Mouse (Mus musculus) v-Abl transformed pro-B cells (cell line): ENCODE data around the gene Sh3bp1.

Experiments
- in situ Hi-C, 2 experiments: fragments of 400-800 bp; cut with MboI; formaldehyde crosslinking; loops; one replicate each; pipeline ENCODE4 v1.15.1; 2025; ENCODE audit not compliant: unreplicated experiment in 2 of 2

The Sh3bp1 gene

DNA sequence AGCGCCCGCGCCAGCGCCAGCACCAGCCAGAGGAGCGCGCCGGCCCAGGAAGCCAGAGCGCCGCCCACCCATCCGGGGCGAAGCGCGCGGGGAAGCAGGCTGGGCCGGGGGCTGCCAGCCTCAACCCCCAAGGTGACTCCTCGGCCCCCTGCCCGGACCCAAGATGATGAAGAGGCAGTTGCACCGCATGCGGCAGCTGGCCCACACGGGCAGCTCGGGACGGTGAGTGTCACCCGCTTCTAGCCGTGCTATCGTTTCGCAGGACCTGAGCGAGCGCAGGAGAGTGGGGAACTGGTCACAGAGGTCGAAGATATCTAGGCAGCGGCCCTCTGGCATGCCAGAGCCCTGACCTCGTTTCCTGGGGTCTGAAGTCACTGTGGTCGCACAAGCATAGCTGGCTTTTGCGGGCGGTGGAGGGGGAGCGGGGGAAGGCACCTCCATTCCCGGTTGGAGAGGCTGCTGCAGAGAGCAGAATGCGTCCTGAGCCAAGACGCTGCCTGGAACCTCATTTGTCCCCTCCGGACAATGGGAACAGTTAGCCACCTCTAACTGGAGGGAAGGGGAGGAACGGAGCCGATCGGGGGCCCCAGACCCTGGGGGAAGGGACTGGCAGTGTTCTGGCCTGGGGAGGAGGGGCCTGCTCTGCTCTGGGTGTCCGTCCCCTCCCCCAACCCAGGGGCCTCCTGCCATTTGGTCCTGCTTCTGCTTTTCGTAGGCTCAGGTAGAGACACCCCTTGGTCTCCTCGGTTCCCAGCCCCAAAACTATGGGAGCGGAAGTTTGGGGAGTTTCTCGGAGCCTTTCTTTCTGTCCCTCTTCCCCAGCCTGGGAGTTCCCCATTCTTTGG, at the start of gene Sh3bp1:
Gene Sh3bp1 (plus strand): TSS at position 29 of the 845 bp plus-strand sequence.
- in situ Hi-C loops, result loop anchor here (5.0 to 25.0 kb wide), 3 partner anchors 42 to 787 kb away; partner anchors contain the start of genes Gtpbp1 (in 2 of the 2), Josd1 (in 2 of the 2), Maff (in 1 of the 2) and Pla2g6 (in 1 of the 2)

DNA sequence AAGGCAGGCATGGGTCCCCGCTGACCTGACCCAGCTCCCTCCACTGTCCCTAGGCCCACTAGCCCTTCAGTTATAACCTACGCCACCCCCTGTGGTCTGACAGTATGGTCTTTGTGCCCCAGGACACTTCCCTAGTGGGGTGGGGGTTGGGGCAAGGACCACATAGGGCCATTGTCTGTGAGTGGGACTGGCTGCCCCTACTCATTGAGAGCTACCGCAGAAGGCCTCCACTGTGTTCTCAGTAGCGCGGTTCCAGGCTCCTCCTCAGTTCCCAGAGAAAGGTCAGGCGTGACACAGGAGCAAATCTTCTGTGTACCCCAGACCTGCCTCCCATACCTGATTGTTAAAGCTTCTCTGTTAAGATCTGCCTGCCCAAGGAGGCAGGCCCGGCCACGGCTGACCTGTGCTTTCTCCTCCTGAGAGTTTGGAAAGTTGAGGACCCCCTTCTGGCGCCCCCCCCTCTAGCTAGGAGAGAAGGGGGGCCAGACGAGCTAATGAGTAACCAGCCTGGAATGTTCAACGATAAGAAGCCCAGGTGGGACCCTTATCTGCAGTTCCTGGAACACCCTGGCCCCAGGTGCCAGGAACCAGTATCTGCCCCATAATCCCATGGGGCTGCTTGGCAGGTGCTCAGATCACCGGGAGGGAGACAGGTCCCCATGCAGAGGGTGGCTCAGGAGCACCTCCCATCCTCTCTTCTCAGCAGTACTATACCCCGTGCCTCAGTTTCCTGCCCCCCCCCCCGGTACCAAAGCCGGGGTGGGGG, 49.3 kb upstream of the Sh3bp1 start:
- in situ Hi-C loops, result no loop called here

DNA sequence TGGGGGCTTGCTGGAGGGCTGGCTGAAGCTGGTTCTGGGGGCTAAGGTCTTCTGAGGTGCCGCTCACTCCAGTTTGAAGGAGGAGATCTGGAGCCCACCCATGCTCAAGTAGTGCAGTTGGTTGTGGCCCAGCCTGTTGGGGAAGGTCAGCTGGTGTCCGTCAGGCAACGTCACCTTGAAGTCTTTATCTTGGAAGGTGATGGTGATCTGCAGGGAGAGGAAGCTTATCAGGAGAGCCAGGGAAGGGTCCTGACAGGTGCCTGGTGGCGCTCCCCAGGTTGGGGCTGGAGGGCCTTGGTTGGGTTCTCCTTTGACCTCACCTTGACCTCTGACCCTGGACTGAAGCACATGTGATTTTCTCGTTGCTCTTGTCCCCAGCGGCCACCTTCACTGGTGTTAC, 48.6 kb upstream of the Sh3bp1 start:
- in situ Hi-C loops, result no loop called here

DNA sequence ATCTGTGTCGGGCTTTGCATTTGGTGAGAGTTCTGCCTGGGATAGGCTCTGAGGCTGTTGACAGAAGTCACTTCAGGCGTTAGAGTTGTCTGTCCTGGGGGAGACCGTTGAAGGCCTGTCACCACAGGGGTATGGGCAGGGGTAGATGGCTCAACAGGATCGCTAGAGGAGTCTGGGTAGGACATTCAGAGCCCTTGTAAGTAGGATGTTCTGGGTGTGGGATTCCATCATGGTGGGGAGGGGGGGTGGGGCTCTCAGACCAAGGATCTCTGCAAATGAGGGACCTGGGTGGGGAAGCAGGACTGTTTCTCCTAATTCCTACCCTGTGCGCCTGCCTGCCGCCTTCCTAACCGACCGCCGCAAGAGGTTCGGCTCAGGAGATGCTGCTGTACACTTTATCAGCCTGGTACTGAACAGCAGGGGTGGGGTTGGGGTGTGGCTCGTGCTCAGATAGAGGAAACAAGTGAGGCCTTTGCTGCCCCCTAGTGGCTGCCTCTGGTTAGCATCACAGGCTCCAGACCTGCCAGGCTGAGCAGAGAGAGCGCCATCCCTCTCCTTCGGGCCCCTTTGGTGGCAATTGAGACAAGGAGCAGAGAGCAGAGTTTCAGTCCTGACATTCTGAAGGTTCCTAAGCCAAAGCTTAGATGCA, 47.9 kb upstream of the Sh3bp1 start:
- in situ Hi-C loops, result no loop called here

DNA sequence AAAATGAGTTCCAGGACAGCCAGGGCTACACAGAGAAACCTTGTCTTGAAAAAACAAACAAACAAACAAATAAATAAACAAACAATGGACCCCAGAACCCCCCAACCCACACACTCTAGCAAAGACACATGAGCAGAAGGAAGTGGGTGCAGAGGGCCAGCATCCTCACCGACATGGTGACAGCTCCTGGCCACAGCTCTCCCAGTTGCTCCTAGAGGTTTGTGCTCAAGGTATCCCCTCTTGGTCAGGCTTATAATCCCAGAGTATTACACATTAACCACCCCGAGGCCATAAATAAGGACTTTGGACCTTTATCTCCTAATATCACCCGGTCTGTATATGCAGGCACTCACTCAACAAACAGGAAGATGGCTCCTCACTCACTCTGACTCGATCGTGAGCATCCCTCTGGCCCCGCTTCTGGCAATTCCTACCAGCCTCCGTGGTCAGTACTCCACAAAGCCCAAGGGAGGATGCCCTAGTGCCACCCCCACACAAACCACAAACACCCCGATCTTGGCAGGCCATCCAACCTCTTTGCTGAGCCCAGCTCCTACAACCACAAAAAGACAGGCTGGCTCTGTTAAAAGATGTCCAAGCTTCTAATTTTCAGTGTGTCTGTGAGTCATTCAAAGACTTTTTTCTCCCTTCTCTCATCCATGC, 44.1 kb upstream of the Sh3bp1 start, which contains the start of gene Lgals2:
Gene Lgals2 (minus strand): TSS at position 227 of the 663 bp plus-strand sequence.
- in situ Hi-C loops, result no loop called here

DNA sequence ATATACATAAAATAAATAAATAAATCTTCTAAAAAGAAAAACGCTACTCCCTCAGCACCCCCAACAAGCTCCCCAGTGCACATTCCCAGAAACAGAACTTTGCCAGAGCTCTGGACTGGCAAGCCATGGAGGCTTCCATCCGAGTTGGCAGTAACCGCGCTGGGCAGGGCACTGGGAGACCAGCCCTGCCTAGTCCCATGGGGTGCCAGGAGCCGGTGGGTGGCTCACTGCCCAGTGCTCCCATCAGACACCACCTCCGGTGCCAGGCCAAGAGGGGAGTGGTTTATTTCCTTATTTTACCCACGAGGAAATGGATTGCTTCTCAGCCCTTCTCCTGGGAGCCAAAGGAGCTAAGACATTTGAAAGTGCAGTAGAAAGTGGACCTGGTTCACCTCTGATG, 42.6 kb upstream of the Sh3bp1 start:
- in situ Hi-C loops, result no loop called here

DNA sequence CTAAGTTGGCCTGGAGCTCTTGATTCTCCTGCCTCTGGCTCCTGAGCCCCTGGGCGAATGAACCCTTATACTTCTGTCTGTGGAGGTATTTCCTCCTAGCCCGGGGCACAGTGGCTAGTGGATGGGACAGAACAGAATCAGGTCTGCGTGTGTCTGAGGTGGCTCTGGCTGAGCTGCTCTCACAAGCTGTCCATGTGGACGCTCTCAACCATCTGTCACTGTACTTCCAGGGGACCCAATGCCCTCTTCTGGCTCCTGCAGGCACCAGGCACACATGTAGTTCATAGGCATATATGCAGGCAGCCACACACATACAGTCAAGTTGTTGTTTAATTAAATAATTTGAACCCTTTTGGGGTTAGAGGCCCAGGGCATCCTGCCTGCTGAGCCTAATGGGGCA, 40.3 kb upstream of the Sh3bp1 start:
- in situ Hi-C loops, result no loop called here

DNA sequence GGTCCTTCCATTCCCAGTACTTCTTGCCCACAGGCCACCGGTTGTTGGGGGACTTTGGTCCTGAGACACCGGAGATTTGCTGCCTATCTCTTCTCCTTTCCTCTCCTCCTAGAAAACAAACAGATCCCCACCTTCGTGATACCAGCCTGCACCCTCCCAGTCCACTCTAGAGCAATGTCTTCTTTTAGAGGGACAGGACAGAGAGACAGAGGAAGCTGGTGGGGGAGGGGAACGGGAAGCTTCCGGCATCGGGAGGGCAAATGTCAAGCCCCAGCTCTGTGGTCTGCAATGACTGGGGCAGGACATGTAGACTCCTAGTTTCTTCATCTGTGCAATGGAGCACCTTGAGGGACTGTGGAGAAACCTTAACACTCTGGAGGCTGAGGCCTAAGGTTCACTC, 39.9 kb upstream of the Sh3bp1 start:
- in situ Hi-C loops, result no loop called here

DNA sequence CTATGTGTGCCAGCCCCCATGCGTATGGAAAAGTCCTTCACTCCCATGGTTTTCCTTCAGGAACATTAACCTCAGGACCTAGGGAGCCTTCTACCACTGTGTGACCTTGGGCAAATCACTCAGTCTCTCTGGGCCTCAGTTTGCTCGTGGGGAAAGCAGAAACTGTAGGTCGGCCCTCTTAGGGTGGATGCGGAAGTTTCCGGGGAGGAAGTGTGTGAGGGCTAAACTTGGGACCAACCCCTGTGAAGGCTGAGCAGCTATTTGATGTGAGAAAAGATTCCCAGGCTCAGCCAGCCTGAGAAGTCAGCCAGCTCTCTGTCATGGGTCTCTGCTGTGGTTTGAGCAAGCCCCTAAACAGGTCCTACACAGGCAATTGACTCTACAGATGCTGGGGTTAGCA, 37.3 kb upstream of the Sh3bp1 start:
- in situ Hi-C loops, result no loop called here

DNA sequence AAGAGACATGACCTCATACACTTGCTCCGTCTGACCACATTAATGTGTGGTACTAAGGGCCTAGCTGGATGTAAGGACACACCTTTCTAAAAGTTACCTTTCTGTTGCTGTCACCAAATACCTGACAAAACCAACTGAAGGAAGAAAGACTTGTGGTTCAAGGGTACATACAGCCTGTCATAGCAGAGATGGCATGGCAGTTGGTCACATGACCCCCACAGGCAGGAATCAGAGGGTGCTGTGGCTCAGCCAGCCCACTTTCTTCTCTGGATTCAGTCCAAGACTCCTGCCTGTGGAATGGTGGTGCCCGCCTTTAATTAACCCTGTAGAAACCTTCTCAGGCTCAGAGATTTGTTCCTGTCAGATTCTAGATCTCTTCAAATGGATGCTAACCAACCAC, 36.4 kb upstream of the Sh3bp1 start:
- in situ Hi-C loops, result no loop called here

DNA sequence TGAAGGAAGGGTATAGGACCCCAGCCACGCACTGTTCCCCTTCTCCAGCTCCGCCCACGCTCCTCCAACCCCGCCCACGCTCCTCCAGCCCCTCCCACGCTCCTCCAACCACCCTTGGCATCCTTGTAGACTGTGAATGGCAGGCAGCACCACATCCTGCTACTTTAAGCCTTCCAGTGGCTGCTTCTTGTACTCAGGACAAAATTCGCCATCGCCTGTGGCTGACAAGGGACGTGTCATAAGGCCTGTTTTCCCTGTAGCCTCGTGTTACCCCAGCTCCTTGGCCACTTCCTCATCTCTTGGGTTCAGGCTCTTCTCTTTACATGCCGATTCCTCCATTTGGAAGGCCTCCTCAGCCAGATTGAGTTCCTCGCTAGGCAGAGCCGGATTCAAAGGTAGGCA, 35.7 kb upstream of the Sh3bp1 start:
- in situ Hi-C loops, result no loop called here

DNA sequence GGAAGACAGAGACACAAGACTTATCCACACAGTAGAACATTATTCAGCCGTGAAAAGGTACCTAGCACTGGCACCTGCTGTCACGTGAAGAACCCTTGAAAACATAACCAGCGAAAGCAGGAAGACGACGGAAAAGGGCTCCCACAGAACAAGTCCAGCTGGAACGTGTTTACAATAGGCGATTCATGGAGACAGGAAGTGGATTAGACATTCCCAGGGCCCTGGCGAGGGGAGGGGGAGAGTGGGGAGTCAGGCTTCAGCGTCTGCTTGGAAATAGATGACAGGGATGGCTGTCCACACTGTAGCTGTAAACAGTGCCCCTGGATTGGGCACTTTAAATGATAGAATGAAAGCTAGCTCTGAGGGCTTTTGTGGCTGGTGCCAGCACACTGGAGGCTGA, 31.2 kb upstream of the Sh3bp1 start:
- in situ Hi-C loops, result no loop called here

DNA sequence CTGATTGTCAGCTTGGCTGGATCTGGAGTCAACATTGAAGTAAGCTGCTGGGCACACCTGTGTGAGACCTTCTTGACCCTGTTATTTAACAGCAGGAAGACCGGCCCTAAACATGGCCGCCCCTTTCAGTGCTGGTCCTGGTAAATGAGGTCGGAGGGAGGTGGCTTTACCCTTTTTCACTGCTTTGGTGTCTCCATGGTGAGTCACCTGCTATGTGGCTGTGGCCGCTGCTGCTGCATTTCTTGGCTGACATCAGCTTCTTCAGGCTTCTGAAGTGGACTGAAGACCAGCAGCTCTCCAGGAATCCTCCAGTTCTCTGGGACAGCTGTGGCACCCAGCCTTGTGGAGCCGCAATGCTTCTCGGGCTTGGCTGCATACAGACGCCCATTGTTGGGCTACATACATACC, 30.7 kb upstream of the Sh3bp1 start:
- in situ Hi-C loops, result no loop called here

DNA sequence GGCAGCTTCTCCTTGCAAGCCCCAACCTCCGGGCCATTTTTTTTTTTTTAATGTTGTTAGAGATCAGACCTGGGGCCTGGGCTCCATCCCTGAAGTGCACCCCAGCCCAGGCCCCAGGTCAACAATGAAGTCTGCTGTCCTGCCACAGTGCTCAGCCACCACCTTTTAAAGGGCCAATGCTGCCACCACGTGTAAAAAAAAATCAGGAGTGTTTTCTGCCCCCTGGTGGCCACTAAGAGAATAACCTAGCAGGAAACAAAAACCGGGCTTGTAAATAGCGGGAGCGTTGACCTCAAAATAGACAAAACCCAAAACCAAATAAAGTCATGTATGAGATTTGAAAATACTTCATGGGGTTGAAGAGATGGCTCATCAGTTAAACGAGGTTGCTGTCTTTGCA, 29.8 kb upstream of the Sh3bp1 start:
- in situ Hi-C loops, result no loop called here

DNA sequence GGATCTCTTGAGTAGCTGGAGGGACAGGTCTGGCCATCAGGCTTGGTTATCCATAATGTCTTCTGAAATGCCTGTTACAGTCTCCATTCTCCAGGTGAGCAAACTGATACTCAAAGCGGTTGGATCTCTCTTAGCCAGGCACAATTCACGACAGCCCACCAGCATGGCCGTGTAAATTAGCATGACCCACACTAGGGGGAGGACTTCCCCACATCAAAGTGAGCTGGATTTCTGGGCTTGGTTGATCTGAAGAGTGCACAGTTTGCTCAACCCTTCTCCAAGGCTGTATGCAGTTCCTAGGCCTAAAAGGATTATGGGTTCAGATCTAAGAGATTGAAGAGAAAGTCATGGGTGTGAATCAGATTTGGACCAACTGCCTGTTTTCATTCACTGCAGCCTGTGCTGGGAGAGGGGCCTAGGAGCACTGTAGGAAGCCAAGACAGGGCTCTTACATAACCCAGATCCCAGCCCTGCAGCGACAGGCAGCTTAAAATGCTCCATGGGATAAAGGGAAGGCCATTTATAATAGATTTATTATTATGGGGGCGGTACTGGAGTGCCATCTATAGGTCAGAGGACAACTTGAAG, 27.5 kb upstream of the Sh3bp1 start:
- in situ Hi-C loops, result no loop called here

DNA sequence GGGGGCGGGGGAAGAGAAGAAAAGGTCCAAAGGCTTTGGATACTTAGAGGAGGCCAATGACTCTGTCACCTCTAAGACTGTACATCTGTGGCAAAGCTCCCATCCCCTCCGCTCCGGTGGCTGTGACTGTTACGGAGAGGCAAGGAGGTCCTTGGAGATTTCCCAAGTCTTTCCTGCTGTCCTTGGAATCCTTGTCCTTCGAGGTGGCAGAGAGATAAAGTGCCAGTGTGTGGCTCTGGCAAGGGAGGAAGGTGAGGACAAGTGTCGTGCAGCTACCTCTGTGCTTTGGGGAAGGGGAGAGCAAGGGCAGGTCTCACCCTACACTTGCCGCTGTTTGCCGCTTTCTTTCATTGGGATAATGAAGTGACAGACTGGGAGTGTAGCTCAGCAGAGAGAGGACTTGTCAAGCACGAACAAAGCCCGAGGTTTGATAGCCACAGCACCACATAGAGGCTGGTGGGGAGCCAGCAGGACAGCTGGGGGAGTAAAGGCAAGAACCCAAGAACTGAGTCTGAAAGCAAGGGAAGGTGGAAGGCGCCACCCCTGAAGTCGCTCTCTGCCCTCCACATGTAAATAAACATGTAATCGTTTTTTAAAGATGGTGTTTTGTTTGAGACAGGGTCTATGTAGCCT, 25.6 kb upstream of the Sh3bp1 start:
- in situ Hi-C loops, result no loop called here

DNA sequence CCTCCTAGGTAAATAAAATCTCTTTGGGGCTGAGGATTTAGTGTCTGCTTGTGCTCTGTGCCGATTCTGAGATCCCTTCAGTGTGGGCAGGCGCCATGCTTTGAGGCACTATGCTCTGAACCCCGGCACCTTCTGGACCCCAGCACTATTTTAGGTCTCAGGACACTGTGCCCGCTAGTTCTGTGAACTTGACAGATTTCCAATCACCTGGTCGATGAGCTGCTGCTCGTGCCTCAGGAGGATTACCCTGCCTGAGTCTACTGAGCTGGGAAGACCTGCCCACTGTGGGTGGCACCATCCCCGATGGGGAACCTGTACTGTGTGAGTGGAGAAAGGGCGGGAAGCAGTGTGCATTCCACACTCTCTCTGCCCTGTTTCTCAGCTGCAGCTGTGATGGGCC, 24.6 kb upstream of the Sh3bp1 start:
- in situ Hi-C loops, result loop anchor here (25.0 kb wide), 2 partner anchors 462 to 812 kb away; partner anchors contain the start of genes Gtpbp1 (in 2 of the 2), Josd1 (in 2 of the 2), Maff (in 1 of the 2) and Pla2g6 (in 1 of the 2)

DNA sequence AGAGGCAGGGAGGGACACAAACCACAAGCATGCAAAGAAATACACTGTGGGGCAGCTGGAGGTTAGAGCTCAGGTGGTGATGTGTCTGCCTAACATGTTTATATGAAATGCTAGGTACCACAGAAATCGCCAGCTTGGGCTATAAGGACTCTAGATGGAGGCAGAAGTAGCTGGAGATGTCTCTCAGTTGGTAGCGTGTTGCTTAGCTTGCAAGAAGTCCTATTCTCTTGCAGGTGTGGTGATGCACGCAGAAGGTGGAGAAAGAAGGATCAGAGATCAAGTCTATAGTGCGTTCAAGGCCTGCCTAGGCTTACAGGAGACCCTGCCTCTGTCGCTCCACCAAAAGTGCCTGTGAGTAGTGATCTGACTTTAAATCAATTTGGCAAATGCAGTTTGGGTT, 24.0 kb upstream of the Sh3bp1 start:
- in situ Hi-C loops, result loop anchor here (25.0 kb wide), 2 partner anchors 462 to 812 kb away; partner anchors contain the start of genes Gtpbp1 (in 2 of the 2), Josd1 (in 2 of the 2), Maff (in 1 of the 2) and Pla2g6 (in 1 of the 2)

DNA sequence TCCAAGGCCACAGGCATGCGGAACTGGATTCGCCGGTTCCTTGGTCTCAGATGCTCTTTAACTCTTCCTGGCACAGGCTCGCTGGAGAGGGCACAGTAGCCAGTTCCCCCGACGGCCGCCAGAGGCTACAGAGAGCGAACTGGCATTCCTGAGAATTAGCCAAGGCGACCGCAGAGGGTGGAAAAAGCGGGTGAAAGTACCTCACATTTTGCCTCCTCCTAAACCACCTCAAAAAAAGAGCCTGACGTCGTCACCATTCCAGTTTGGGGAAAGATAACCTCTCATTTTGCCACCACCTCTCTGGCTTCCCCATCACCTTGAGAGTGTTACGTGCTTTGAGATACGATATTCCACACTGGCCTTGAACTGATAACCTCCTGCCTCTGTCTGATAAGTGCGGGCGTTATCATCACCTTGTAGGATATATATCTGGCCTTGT, 23.3 kb upstream of the Sh3bp1 start:
- in situ Hi-C loops, result loop anchor here (25.0 kb wide), 2 partner anchors 461 to 811 kb away; partner anchors contain the start of genes Gtpbp1 (in 2 of the 2), Josd1 (in 2 of the 2), Maff (in 1 of the 2) and Pla2g6 (in 1 of the 2)
